Mouse (Mus musculus): Measurements from ENCODE around the gene Tmem186. TPM values are rescaled to one million over a fixed set of nuclear protein-coding genes. Genes with fewer than 3 reads are reported as not detected.
A peak's percentile ranks its signal among the peaks of the same experiment; 100 is the strongest.

Gene Tmem186
- polyA plus RNA-seq, 1 experiment from 2014 or later, result 24.2 TPM

- ATAC-seq, result no peak
- H3K27ac ChIP-seq (ENCODE audit: low read length), result no peak overlapping the region
- H3K4me3 ChIP-seq (ENCODE audit: low read length), result no peak overlapping the region
- 86% methylated on average over 3 of the region's 3 CpGs for WGBS
- H3K27me3 ChIP-seq (replicated peaks; ENCODE audit: control insufficient read depth, insufficient read depth, low read length), result no peaks in the 10 kb centered on the region
- H3K9me3 ChIP-seq (ENCODE audit: control insufficient read depth, low read length), result no peaks in the 10 kb centered on the region; the same call in 1 of the 2 replicates
- H3K4me1 ChIP-seq (ENCODE audit: control insufficient read depth, insufficient read depth, low read length), result no peaks in the 10 kb centered on the region
- 0 out of 2 replicates have a peak, but pooled peaks cover 6% of the 10 kb centered on the region for H3K36me3 ChIP-seq (ENCODE audit: control insufficient read depth, insufficient read depth, low read length)
- no peak overlapping the region for H3K4me2 ChIP-seq (ENCODE audit: low read depth, low read length)
- H3K9ac ChIP-seq (ENCODE audit: low read depth, low read length), result no peak overlapping the region
These were observed 27.1 kb downstream of the Tmem186 start for GRCm38 (mm10) chr16:8610397-8610796.

GRCm38 (mm10) chr16:8603789-8604188 lies 33.7 kb downstream of the Tmem186 start:
- ATAC-seq, result peak; percentile 96
- Histone ChIP-seq H3K4me1 (ENCODE audit: control insufficient read depth, insufficient read depth, low read length) (peaks cover 2% of the 10 kb centered on the region; the same call in 1 of the 2 replicates), H3K4me2 (ENCODE audit: low read depth, low read length) (no peak overlapping the region), H3K27ac (ENCODE audit: low read length) (peak overlapping the region; percentile 80), H3K4me3 (ENCODE audit: low read length) (no peak overlapping the region), H3K36me3 (ENCODE audit: control insufficient read depth, insufficient read depth, low read length) (no peaks in the 10 kb centered on the region), H3K27me3 (replicated peaks; ENCODE audit: control insufficient read depth, insufficient read depth, low read length) (no peaks in the 10 kb centered on the region), H3K9ac (ENCODE audit: low read depth, low read length) (no peak overlapping the region), H3K9me3 (ENCODE audit: control insufficient read depth, low read length) (no peaks in the 10 kb centered on the region)
- 58% methylated on average over 3 of the region's 3 CpGs for WGBS

GRCm38 (mm10) chr16:8597516-8597915 lies 40.0 kb downstream of the Tmem186 start:
- H3K4me1 ChIP-seq (ENCODE audit: control insufficient read depth, insufficient read depth, low read length), result peaks cover 2% of the 10 kb centered on the region; the same call in 1 of the 2 replicates
- H3K36me3 ChIP-seq (ENCODE audit: control insufficient read depth, insufficient read depth, low read length), result 0 out of 2 replicates have a peak, but pooled peaks cover 4% of the 10 kb centered on the region
- 90% methylated on average over 5 of the region's 5 CpGs for WGBS
- no peak overlapping the region for H3K4me3 ChIP-seq (ENCODE audit: low read length)
- no peak for ATAC-seq
- H3K4me2 ChIP-seq (ENCODE audit: low read depth, low read length), result no peak overlapping the region
- H3K27ac ChIP-seq (ENCODE audit: low read length), result no peak overlapping the region
- H3K9me3 ChIP-seq (ENCODE audit: control insufficient read depth, low read length), result no peaks in the 10 kb centered on the region
- H3K9ac ChIP-seq (ENCODE audit: low read depth, low read length), result no peak overlapping the region
- H3K27me3 ChIP-seq (replicated peaks; ENCODE audit: control insufficient read depth, insufficient read depth, low read length), result no peaks in the 10 kb centered on the region

- Histone ChIP-seq H3K4me1 (ENCODE audit: control insufficient read depth, insufficient read depth, low read length) (0 out of 2 replicates have a peak, but pooled peaks cover 2% of the 10 kb centered on the region), H3K27me3 (replicated peaks; ENCODE audit: control insufficient read depth, insufficient read depth, low read length) (no peaks in the 10 kb centered on the region), H3K4me3 (ENCODE audit: low read length) (no peak overlapping the region), H3K27ac (ENCODE audit: low read length) (no peak overlapping the region), H3K4me2 (ENCODE audit: low read depth, low read length) (no peak overlapping the region), H3K9me3 (ENCODE audit: control insufficient read depth, low read length) (no peaks in the 10 kb centered on the region), H3K36me3 (ENCODE audit: control insufficient read depth, insufficient read depth, low read length) (peaks cover 4% of the 10 kb centered on the region; the same call in 1 of the 2 replicates), H3K9ac (ENCODE audit: low read depth, low read length) (no peak overlapping the region)
- no peak for ATAC-seq
- WGBS, result 86% methylated on average over 4 of the region's 4 CpGs
These were observed 41.2 kb downstream of the Tmem186 start for GRCm38 (mm10) chr16:8596336-8596735.

GRCm38 (mm10) chr16:8595411-8595810 lies 42.1 kb downstream of the Tmem186 start:
- no peak overlapping the region for H3K4me2 ChIP-seq (ENCODE audit: low read depth, low read length)
- no peak overlapping the region for H3K4me3 ChIP-seq (ENCODE audit: low read length)
- peaks cover 4% of the 10 kb centered on the region; the same call in 1 of the 2 replicates for H3K36me3 ChIP-seq (ENCODE audit: control insufficient read depth, insufficient read depth, low read length)
- no peaks in the 10 kb centered on the region for H3K27me3 ChIP-seq (replicated peaks; ENCODE audit: control insufficient read depth, insufficient read depth, low read length)
- no peak for ATAC-seq
- H3K9ac ChIP-seq (ENCODE audit: low read depth, low read length), result no peak overlapping the region
- 60% methylated on average over 4 of the region's 4 CpGs for WGBS
- no peak overlapping the region for H3K27ac ChIP-seq (ENCODE audit: low read length)
- H3K9me3 ChIP-seq (ENCODE audit: control insufficient read depth, low read length), result no peaks in the 10 kb centered on the region
- H3K4me1 ChIP-seq (ENCODE audit: control insufficient read depth, insufficient read depth, low read length), result 0 out of 2 replicates have a peak, but pooled peaks cover 2% of the 10 kb centered on the region

- no peak for ATAC-seq
These were observed 52.5 kb downstream of the Tmem186 start for GRCm38 (mm10) chr16:8585056-8585455.

GRCm38 (mm10) chr16:8584248-8584647 lies 53.3 kb downstream of the Tmem186 start:
- Histone ChIP-seq H3K27ac (ENCODE audit: low read length) (no peak overlapping the region), H3K9ac (ENCODE audit: low read depth, low read length) (no peak overlapping the region), H3K27me3 (replicated peaks; ENCODE audit: control insufficient read depth, insufficient read depth, low read length) (no peaks in the 10 kb centered on the region), H3K9me3 (ENCODE audit: control insufficient read depth, low read length) (no peaks in the 10 kb centered on the region), H3K4me1 (ENCODE audit: control insufficient read depth, insufficient read depth, low read length) (0 out of 2 replicates have a peak, but pooled peaks cover 2% of the 10 kb centered on the region), H3K4me2 (ENCODE audit: low read depth, low read length) (no peak overlapping the region), H3K36me3 (ENCODE audit: control insufficient read depth, insufficient read depth, low read length) (peaks cover 25% of the 10 kb centered on the region), H3K4me3 (ENCODE audit: low read length) (no peak overlapping the region)
- 74% methylated on average over 1 of the region's 1 CpGs for WGBS
- no peak for ATAC-seq

More at GRCm38 (mm10) chr16:8585056-8585455, 52.5 kb downstream of the Tmem186 start:
- WGBS, result 71% methylated on average over 5 of the region's 5 CpGs
- Histone ChIP-seq H3K27ac (ENCODE audit: low read length) (no peak overlapping the region), H3K4me3 (ENCODE audit: low read length) (no peak overlapping the region), H3K9ac (ENCODE audit: low read depth, low read length) (no peak overlapping the region), H3K27me3 (replicated peaks; ENCODE audit: control insufficient read depth, insufficient read depth, low read length) (no peaks in the 10 kb centered on the region), H3K36me3 (ENCODE audit: control insufficient read depth, insufficient read depth, low read length) (peaks cover 31% of the 10 kb centered on the region), H3K4me2 (ENCODE audit: low read depth, low read length) (no peak overlapping the region), H3K9me3 (ENCODE audit: control insufficient read depth, low read length) (no peaks in the 10 kb centered on the region), H3K4me1 (ENCODE audit: control insufficient read depth, insufficient read depth, low read length) (no peaks in the 10 kb centered on the region)

Small RNA genes lying within 50 kb of the gene (microRNA-seq; reads per million reads assigned to microRNA genes)
- not detected for gene Gm22137

Other genes with a start within 250 kb of the Tmem186 start
- gene Tmem114, start 212.6 kb downstream of the Tmem186 start, polyA plus RNA-seq (2015; fragmentation: Nextera tagmentation; extraction: Ambion mirVana), result not detected in 2 replicates
- 13.8 and 15.0 TPM in 2 replicates for gene Mettl22, start 166.9 kb downstream of the Tmem186 start, polyA plus RNA-seq (2015; fragmentation: Nextera tagmentation; extraction: Ambion mirVana)
- 80.0 and 89.5 TPM in 2 replicates for gene Abat, start 124.3 kb downstream of the Tmem186 start, polyA plus RNA-seq (2015; fragmentation: Nextera tagmentation; extraction: Ambion mirVana)
- 126 and 128 TPM in 2 replicates for gene Pmm2, start within 50 bp of the Tmem186 start, polyA plus RNA-seq (2015; fragmentation: Nextera tagmentation; extraction: Ambion mirVana)
- gene Carhsp1, start 34.4 kb upstream of the Tmem186 start, polyA plus RNA-seq (2015; fragmentation: Nextera tagmentation; extraction: Ambion mirVana), result 85.0 and 89.4 TPM in 2 replicates
- not detected in 2 replicates for gene Gm5767, start 43.1 kb upstream of the Tmem186 start, polyA plus RNA-seq (2015; fragmentation: Nextera tagmentation; extraction: Ambion mirVana)
- gene Usp7, start 154.6 kb upstream of the Tmem186 start, polyA plus RNA-seq (2015; fragmentation: Nextera tagmentation; extraction: Ambion mirVana), result 16.1 and 19.1 TPM in 2 replicates
- gene 1810013L24Rik, start 192.4 kb upstream of the Tmem186 start, polyA plus RNA-seq (2015; fragmentation: Nextera tagmentation; extraction: Ambion mirVana), result 11.9 and 12.1 TPM in 2 replicates

All from intestine, embryonic 16.5 days (tissue).